Mouse (Mus musculus) megakaryocyte progenitor cell, adult 5-6 weeks (primary cell): Measurements from ENCODE around the gene Gadd45gip1. TPM values are rescaled to one million over a fixed set of nuclear protein-coding genes. Genes with fewer than 3 reads are reported as not detected.

Source experiments
- ATAC-seq: replicated peaks from 2 replicates; pipeline ENCODE4 v1.8.0; 2016; ENCODE audit warnings: mild to moderate bottlenecking, moderate TSS enrichment, inconsistent platforms; ENCODE audit not compliant: poor library complexity
- total RNA-seq, 2 experiments: library from RNA; stranded (forward) in 1 of 2; stranded (reverse) in 1 of 2; fragments of 157-497, 149-512 nt in 1 of 2; fragments of 200-1000 nt in 1 of 2; gene quantifications; 2 replicates each; pipeline versions ENCODE4 v1.2.3 to v1.2.4; 2015 to 2017

The Gadd45gip1 gene
- total RNA-seq, 2 experiments from 2014 or later = 21.9 to 51.2 TPM

GRCm38 (mm10) chr8:84846722-84847572 is 15.6 kb downstream of the Gadd45gip1 start, which contains the start of gene Calr:
Gene Calr (minus strand): TSS chr8:84846934.
- ATAC-seq = peak; percentile 81

- ATAC-seq = peak; percentile 37
These were observed 16.5 kb downstream of the Gadd45gip1 start for GRCm38 (mm10) chr8:84847684-84848435.

- ATAC-seq = no peak
These were observed 25.1 kb downstream of the Gadd45gip1 start for GRCm38 (mm10) chr8:84856434-84856833.

GRCm38 (mm10) chr8:84856864-84857441 is 25.6 kb downstream of the Gadd45gip1 start, which contains the start of gene Farsa:
Gene Farsa (plus strand): TSS chr8:84856989.
- peak; percentile 98 for ATAC-seq

- ATAC-seq = peak; percentile 77
These were observed 40.3 kb downstream of the Gadd45gip1 start, which contains the start of gene Syce2 for GRCm38 (mm10) chr8:84871376-84872308. Gene Syce2 (plus strand): TSS chr8:84872111.

- peak; percentile 37 for ATAC-seq
These were observed 41.1 kb downstream of the Gadd45gip1 start for GRCm38 (mm10) chr8:84872309-84872965.

GRCm38 (mm10) chr8:84873016-84873415 is 41.7 kb downstream of the Gadd45gip1 start:
- no peak for ATAC-seq

GRCm38 (mm10) chr8:84874339-84874738 is 43.0 kb downstream of the Gadd45gip1 start:
- no peak for ATAC-seq

GRCm38 (mm10) chr8:84877297-84878035 is 46.1 kb downstream of the Gadd45gip1 start:
- peak; percentile 5; the same call in 1 of the 2 replicates for ATAC-seq

GRCm38 (mm10) chr8:84878915-84879314 is 47.6 kb downstream of the Gadd45gip1 start:
- ATAC-seq = no peak

- ATAC-seq = peak; percentile 69
These were observed 53.4 kb downstream of the Gadd45gip1 start for GRCm38 (mm10) chr8:84884728-84885127.

Other genes with a start within 250 kb of the Gadd45gip1 start
- 43.5 and 61.9 TPM in 2 replicates for gene Ier2, start 168.7 kb upstream of the Gadd45gip1 start, total RNA-seq (2015)
- 34.4 and 49.8 TPM in 2 replicates for gene Ier2, start 168.7 kb upstream of the Gadd45gip1 start, total RNA-seq (2017)
- 56.0 and 64.4 TPM in 2 replicates for gene Trmt1, start 145.2 kb upstream of the Gadd45gip1 start, total RNA-seq (2015)
- 82.2 and 84.4 TPM in 2 replicates for gene Trmt1, start 145.2 kb upstream of the Gadd45gip1 start, total RNA-seq (2017)
- 71.6 and 77.1 TPM in 2 replicates for gene Nacc1, start 143.7 kb upstream of the Gadd45gip1 start, total RNA-seq (2015)
- 50.9 and 53.5 TPM in 2 replicates for gene Nacc1, start 143.7 kb upstream of the Gadd45gip1 start, total RNA-seq (2017)
- 56.3 and 72.0 TPM in 2 replicates for gene Lyl1, start 130.1 kb upstream of the Gadd45gip1 start, total RNA-seq (2015)
- gene Lyl1, start 130.1 kb upstream of the Gadd45gip1 start, total RNA-seq (2017) = 58.0 and 65.6 TPM in 2 replicates
- 12.2 and 15.2 TPM in 2 replicates for gene G430095P16Rik, start 108.5 kb upstream of the Gadd45gip1 start, total RNA-seq (2015)
- 3.7 and 8.5 TPM in 2 replicates for gene G430095P16Rik, start 108.5 kb upstream of the Gadd45gip1 start, total RNA-seq (2017)
- gene Nfix, start 31.2 kb upstream of the Gadd45gip1 start, total RNA-seq (2015) = 44.4 and 46.9 TPM in 2 replicates
- 12.0 and 15.7 TPM in 2 replicates for gene Nfix, start 31.2 kb upstream of the Gadd45gip1 start, total RNA-seq (2017)
- 2.2 and 2.4 TPM in 2 replicates for gene Dand5, start 8.7 kb upstream of the Gadd45gip1 start, total RNA-seq (2015)
- 1.7 and 4.0 TPM in 2 replicates for gene Dand5, start 8.7 kb upstream of the Gadd45gip1 start, total RNA-seq (2017)
- gene Rad23a, start 9.1 kb downstream of the Gadd45gip1 start, total RNA-seq (2015) = 30.2 and 34.4 TPM in 2 replicates
- gene Rad23a, start 9.1 kb downstream of the Gadd45gip1 start, total RNA-seq (2017) = 26.2 and 26.3 TPM in 2 replicates
- gene Calr, start 15.4 kb downstream of the Gadd45gip1 start, total RNA-seq (2015) = 1,060 and 1,133 TPM in 2 replicates
- gene Calr, start 15.4 kb downstream of the Gadd45gip1 start, total RNA-seq (2017) = 4,756 and 5,574 TPM in 2 replicates
- 33.3 and 51.2 TPM in 2 replicates for gene Farsa, start 25.5 kb downstream of the Gadd45gip1 start, total RNA-seq (2015)
- gene Farsa, start 25.5 kb downstream of the Gadd45gip1 start, total RNA-seq (2017) = 173 and 193 TPM in 2 replicates
- gene Syce2, start 40.6 kb downstream of the Gadd45gip1 start, total RNA-seq (2015) = 248 and 250 TPM in 2 replicates
- 130 and 139 TPM in 2 replicates for gene Syce2, start 40.6 kb downstream of the Gadd45gip1 start, total RNA-seq (2017)
- 17.4 and 19.0 TPM in 2 replicates for gene Gcdh, start 62.4 kb downstream of the Gadd45gip1 start, total RNA-seq (2015)
- 27.8 TPM in 2 replicates for gene Gcdh, start 62.4 kb downstream of the Gadd45gip1 start, total RNA-seq (2017)
- 12.3 and 22.4 TPM in 2 replicates for gene Klf1, start 70.4 kb downstream of the Gadd45gip1 start, total RNA-seq (2015)
- 14.0 and 30.8 TPM in 2 replicates for gene Klf1, start 70.4 kb downstream of the Gadd45gip1 start, total RNA-seq (2017)
- 16.8 and 23.7 TPM in 2 replicates for gene Dnase2a, start 77.0 kb downstream of the Gadd45gip1 start, total RNA-seq (2015)
- 52.7 and 73.5 TPM in 2 replicates for gene Dnase2a, start 77.0 kb downstream of the Gadd45gip1 start, total RNA-seq (2017)
- not detected in 2 replicates for gene Mast1, start 105.8 kb downstream of the Gadd45gip1 start, total RNA-seq (2015)
- 0.03 TPM in 1 of 2 replicates, not detected in the other for gene Mast1, start 105.8 kb downstream of the Gadd45gip1 start, total RNA-seq (2017)
- gene Rtbdn, start 115.5 kb downstream of the Gadd45gip1 start, total RNA-seq (2015) = not detected in 2 replicates
- gene Rtbdn, start 115.5 kb downstream of the Gadd45gip1 start, total RNA-seq (2017) = not detected in 2 replicates
- gene Gm49661, start 137.9 kb downstream of the Gadd45gip1 start, total RNA-seq (2015) = not detected in 2 replicates
- not detected in 2 replicates for gene Gm49661, start 137.9 kb downstream of the Gadd45gip1 start, total RNA-seq (2017)
- 266 and 310 TPM in 2 replicates for gene Prdx2, start 138.1 kb downstream of the Gadd45gip1 start, total RNA-seq (2015)
- gene Prdx2, start 138.1 kb downstream of the Gadd45gip1 start, total RNA-seq (2017) = 340 and 388 TPM in 2 replicates
- 136 and 178 TPM in 2 replicates for gene Rnaseh2a, start 138.2 kb downstream of the Gadd45gip1 start, total RNA-seq (2015)
- 109 and 162 TPM in 2 replicates for gene Rnaseh2a, start 138.2 kb downstream of the Gadd45gip1 start, total RNA-seq (2017)
- 14.7 and 26.1 TPM in 2 replicates for gene Junb, start 147.2 kb downstream of the Gadd45gip1 start, total RNA-seq (2015)
- 38.9 and 57.5 TPM in 2 replicates for gene Junb, start 147.2 kb downstream of the Gadd45gip1 start, total RNA-seq (2017)
- gene Hook2, start 159.1 kb downstream of the Gadd45gip1 start, total RNA-seq (2015) = 1.9 and 3.8 TPM in 2 replicates
- 7.2 and 8.5 TPM in 2 replicates for gene Hook2, start 159.1 kb downstream of the Gadd45gip1 start, total RNA-seq (2017)
- not detected in 2 replicates for gene Best2, start 183.0 kb downstream of the Gadd45gip1 start, total RNA-seq (2015)
- not detected in 2 replicates for gene Best2, start 183.0 kb downstream of the Gadd45gip1 start, total RNA-seq (2017)
- 68.4 and 69.0 TPM in 2 replicates for gene Asna1, start 193.8 kb downstream of the Gadd45gip1 start, total RNA-seq (2015)
- 78.2 and 83.7 TPM in 2 replicates for gene Asna1, start 193.8 kb downstream of the Gadd45gip1 start, total RNA-seq (2017)
- 132 and 138 TPM in 2 replicates for gene Trir, start 195.3 kb downstream of the Gadd45gip1 start, total RNA-seq (2015)
- 212 and 224 TPM in 2 replicates for gene Trir, start 195.3 kb downstream of the Gadd45gip1 start, total RNA-seq (2017)
- 16.2 and 16.7 TPM in 2 replicates for gene Tnpo2, start 205.4 kb downstream of the Gadd45gip1 start, total RNA-seq (2015)
- 20.4 and 22.0 TPM in 2 replicates for gene Tnpo2, start 205.4 kb downstream of the Gadd45gip1 start, total RNA-seq (2017)
- 4.4 and 4.9 TPM in 2 replicates for gene Fbxw9, start 228.5 kb downstream of the Gadd45gip1 start, total RNA-seq (2015)
- gene Fbxw9, start 228.5 kb downstream of the Gadd45gip1 start, total RNA-seq (2017) = 3.2 and 3.5 TPM in 2 replicates
- gene Gm5741, start 236.5 kb downstream of the Gadd45gip1 start, total RNA-seq (2015) = not detected in 2 replicates
- gene Gm5741, start 236.5 kb downstream of the Gadd45gip1 start, total RNA-seq (2017) = not detected in 2 replicates
- 60.4 and 69.7 TPM in 2 replicates for gene Dhps, start 240.2 kb downstream of the Gadd45gip1 start, total RNA-seq (2015)
- 24.6 and 24.7 TPM in 2 replicates for gene Dhps, start 240.2 kb downstream of the Gadd45gip1 start, total RNA-seq (2017)
- gene Wdr83os, start 249.2 kb downstream of the Gadd45gip1 start, total RNA-seq (2015) = 159 and 193 TPM in 2 replicates
- 40.3 and 41.4 TPM in 2 replicates for gene Wdr83os, start 249.2 kb downstream of the Gadd45gip1 start, total RNA-seq (2017)
- gene Wdr83, start 249.8 kb downstream of the Gadd45gip1 start, total RNA-seq (2015) = 33.1 and 44.3 TPM in 2 replicates
- 23.5 and 33.7 TPM in 2 replicates for gene Wdr83, start 249.8 kb downstream of the Gadd45gip1 start, total RNA-seq (2017)